Mouse (Mus musculus) CH12.LX (cell line): ENCODE measurements around the gene Exosc2. TPM values are rescaled to one million over a fixed set of nuclear protein-coding genes. Genes with fewer than 3 reads are reported as not detected.

Experiments
- DNase-seq: peaks from one replicate; pipeline ENCODE4 v3.0.0-alpha.2; 2013; ENCODE audit errors: extremely low read depth
- H3K27ac ChIP-seq: 2 replicates; pipeline ENCODE4 v1.5.1; 2012; ENCODE audit warnings: low read depth, mild to moderate bottlenecking, control low read depth, moderate library complexity; ENCODE audit not compliant: insufficient read depth
- H3K27me3 ChIP-seq: replicated peaks from 2 replicates; pipeline ENCODE3; 2012; ENCODE audit warnings: inconsistent platforms
- H3K36me3 ChIP-seq, 2 experiments: replicated peaks in 1 of 2; 2 replicates each; pipeline versions ENCODE3 to v1.6.1; 2012; ENCODE audit warnings: inconsistent platforms in 1 of 2, low read length in 1 of 2, mild to moderate bottlenecking in 1 of 2, mixed read lengths in 1 of 2, moderate library complexity in 1 of 2; ENCODE audit not compliant: control insufficient read depth in 1 of 2, insufficient read depth in 1 of 2
- H3K4me1 ChIP-seq, 2 experiments: 2 replicates each; pipeline ENCODE4 v1.6.1; 2012; ENCODE audit warnings: inconsistent platforms in 1 of 2, moderate library complexity in 1 of 2; ENCODE audit not compliant: insufficient read depth in 2 of 2, control insufficient read depth in 1 of 2
- H3K4me2 ChIP-seq: 2 replicates; pipeline ENCODE4 v1.6.1; 2012; ENCODE audit warnings: low read depth, mild to moderate bottlenecking, control low read depth; ENCODE audit not compliant: poor library complexity, insufficient read depth, severe bottlenecking
- H3K4me3 ChIP-seq, 3 experiments: fragments of 150-350 bp in 1 of 3; sonication (generic) in 1 of 3; replicated peaks in 1 of 3; 2 replicates each; pipeline versions ENCODE3 to v1.5.1; 2011 to 2012; ENCODE audit warnings: low read depth in 2 of 3, low read length in 2 of 3, mild to moderate bottlenecking in 2 of 3, moderate library complexity in 2 of 3, control low read depth in 1 of 3, improper control_type of control experiment in 1 of 3, inconsistent platforms in 1 of 3, mixed read lengths in 1 of 3; ENCODE audit not compliant: poor library complexity in 1 of 3
- H3K79me2 ChIP-seq: replicated peaks from 2 replicates; pipeline ENCODE4 v1.6.1; 2012; ENCODE audit warnings: mild to moderate bottlenecking, moderate library complexity; ENCODE audit not compliant: control insufficient read depth, poor library complexity, insufficient read depth, severe bottlenecking; ENCODE audit errors: extremely low read depth
- H3K9ac ChIP-seq: 2 replicates; pipeline ENCODE4 v1.6.1; 2012; ENCODE audit warnings: low read depth, mild to moderate bottlenecking, control low read depth, moderate library complexity; ENCODE audit not compliant: insufficient read depth
- H3K9me3 ChIP-seq: replicated peaks from 2 replicates; pipeline ENCODE3; 2012; ENCODE audit warnings: low read length, inconsistent platforms, mixed read lengths
- CHD2 ChIP-seq: IDR thresholded peaks from 2 replicates; pipeline ENCODE4 v1.6.1; 2011; ENCODE audit warnings: low read length, improper control_type of control experiment
- CTCF ChIP-seq, 2 experiments: IDR thresholded peaks in 1 of 2; conservative IDR thresholded peaks in 1 of 2; 2 replicates each; pipeline ENCODE4 v1.5.1; 2011 to 2012; ENCODE audit warnings: low read depth in 2 of 2, low read length in 2 of 2, improper control_type of control experiment in 1 of 2, inconsistent platforms in 1 of 2, mild to moderate bottlenecking in 1 of 2, moderate library complexity in 1 of 2
- E2F4 ChIP-seq: IDR thresholded peaks from 2 replicates; pipeline ENCODE4 v1.6.1; 2011; ENCODE audit warnings: low read depth, low read length, improper control_type of control experiment; ENCODE audit not compliant: insufficient replicate concordance
- EP300 ChIP-seq: IDR thresholded peaks from 2 replicates; pipeline ENCODE4 v1.6.1; 2011; ENCODE audit warnings: low read length, improper control_type of control experiment
- ETS1 ChIP-seq: conservative IDR thresholded peaks from 2 replicates; pipeline ENCODE4 v1.6.1; 2012; ENCODE audit warnings: low read depth, mild to moderate bottlenecking, inconsistent platforms, low read length, improper control_type of control experiment, moderate library complexity
- HCFC1 ChIP-seq: IDR thresholded peaks from 2 replicates; pipeline ENCODE4 v1.6.1; 2012; ENCODE audit warnings: low read depth, mild to moderate bottlenecking, inconsistent platforms, low read length, improper control_type of control experiment
- IRF4 ChIP-seq: IDR thresholded peaks from 2 replicates; pipeline ENCODE4 v1.6.1; 2014; ENCODE audit warnings: low read depth, mild to moderate bottlenecking, inconsistent platforms, low read length, improper control_type of control experiment
- JUN ChIP-seq: IDR thresholded peaks from 2 replicates; pipeline ENCODE4 v1.6.1; 2011; ENCODE audit warnings: low read depth, mild to moderate bottlenecking, low read length, improper control_type of control experiment, moderate library complexity; ENCODE audit not compliant: insufficient read depth
- MAFK ChIP-seq: IDR thresholded peaks from 2 replicates; pipeline ENCODE4 v1.6.1; 2011; ENCODE audit warnings: low read length, improper control_type of control experiment; ENCODE audit not compliant: insufficient replicate concordance
- MAX ChIP-seq: IDR thresholded peaks from 2 replicates; pipeline ENCODE4 v1.6.1; 2011; ENCODE audit warnings: low read length, improper control_type of control experiment
- MEF2A ChIP-seq: IDR thresholded peaks from 2 replicates; pipeline ENCODE4 v1.6.1; 2014; ENCODE audit warnings: low read depth, mild to moderate bottlenecking, inconsistent platforms, low read length, improper control_type of control experiment, borderline replicate concordance
- MXI1 ChIP-seq: IDR thresholded peaks from 2 replicates; pipeline ENCODE4 v1.6.1; 2011; ENCODE audit warnings: mild to moderate bottlenecking, low read depth, low read length, improper control_type of control experiment
- NELFE ChIP-seq: IDR thresholded peaks from 2 replicates; pipeline ENCODE4 v1.6.1; 2011; ENCODE audit warnings: low read depth, low read length, improper control_type of control experiment
- NRF1 ChIP-seq: IDR thresholded peaks from 2 replicates; pipeline ENCODE4 v1.6.1; 2014; ENCODE audit warnings: low read depth, mild to moderate bottlenecking, inconsistent platforms, low read length, improper control_type of control experiment, moderate library complexity
- POLR2A ChIP-seq: IDR thresholded peaks from 2 replicates; pipeline ENCODE4 v1.6.1; 2011; ENCODE audit warnings: low read depth, mild to moderate bottlenecking, improper control_type of control experiment, low read length
- RAD21 ChIP-seq: IDR thresholded peaks from 2 replicates; pipeline ENCODE4 v1.6.1; 2011; ENCODE audit warnings: low read depth, mild to moderate bottlenecking, low read length, improper control_type of control experiment, moderate library complexity
- SIN3A ChIP-seq: IDR thresholded peaks from 2 replicates; pipeline ENCODE4 v1.6.1; 2012; ENCODE audit warnings: low read length, improper control_type of control experiment, inconsistent platforms
- SMC3 ChIP-seq: IDR thresholded peaks from 2 replicates; pipeline ENCODE4 v1.6.1; 2011; ENCODE audit warnings: low read depth, low read length, improper control_type of control experiment
- TCF12 ChIP-seq: IDR thresholded peaks from 2 replicates; pipeline ENCODE4 v1.6.1; 2014; ENCODE audit warnings: low read depth, mild to moderate bottlenecking, inconsistent platforms, low read length, improper control_type of control experiment
- UBTF ChIP-seq: IDR thresholded peaks from 2 replicates; pipeline ENCODE4 v1.6.1; 2012; ENCODE audit warnings: low read depth, mild to moderate bottlenecking, inconsistent platforms, low read length, improper control_type of control experiment, moderate library complexity
- USF2 ChIP-seq: conservative IDR thresholded peaks from 2 replicates; pipeline ENCODE4 v1.6.1; 2011; ENCODE audit warnings: low read depth, low read length, improper control_type of control experiment
- ZC3H11A ChIP-seq: IDR thresholded peaks from 2 replicates; pipeline ENCODE4 v1.6.1; 2012; ENCODE audit warnings: low read depth, mild to moderate bottlenecking, inconsistent platforms, low read length, improper control_type of control experiment
- ZKSCAN1 ChIP-seq: IDR thresholded peaks from 2 replicates; pipeline ENCODE4 v1.6.1; 2012; ENCODE audit warnings: low read depth, inconsistent platforms, low read length, improper control_type of control experiment, borderline replicate concordance
- dilution Hi-C: fragments of 300-500 bp; cut with MboI; formaldehyde crosslinking; loops from 2 replicates; pipeline ENCODE4 v1.14.3; 2020; ENCODE audit warnings: low sequenced_read_pairs; ENCODE audit not compliant: extremely low pct_unique_long_range_greater_than_20kb, extremely low pct_ligation_motif_present
- in situ Hi-C: fragments of 300-500 bp; cut with MboI; formaldehyde crosslinking; loops from 3 replicates; pipeline ENCODE4 v1.14.3; 2019; ENCODE audit warnings: low sequenced_read_pairs, low pct_ligation_motif_present, low pct_unique_long_range_greater_than_20kb, mixed read lengths
- polyA plus RNA-seq: library from polyadenylated mRNA; unstranded; fragments of >175 nt; gene quantifications from 2 replicates; pipeline ENCODE4 v1.2.1, GENCODE M21; 2012; ENCODE audit warnings: low read depth; ENCODE audit not compliant: insufficient read length
- total RNA-seq, 2 experiments: library from RNA; depleted of rRNA; stranded (reverse); fragments of 300-350 nt in 1 of 2; fragments of >200 nt in 1 of 2; gene quantifications; 2 replicates each; pipeline ENCODE4 v1.2.3; 2012 to 2014

The Exosc2 gene
- total and polyA plus RNA-seq, 3 experiments: 104 to 167 (median 110) TPM

GRCm38 (mm10) chr2:31662939-31663803 is 7.3 kb upstream of the Exosc2 start:
- Histone ChIP-seq H3K9ac (no peak overlapping the region), H3K4me1 (peaks cover 2 to 30% of the 10 kb centered on the region in 2 experiments; a peak in 3 of 4 replicates), H3K4me2 (no peak overlapping the region), H3K27me3 (peaks cover 3% of the 10 kb centered on the region), H3K79me2 (no peaks in the 10 kb centered on the region), H3K4me3 (no peak overlapping the region), H3K36me3 (no peaks in the 10 kb centered on the region), H3K27ac (no peak overlapping the region), H3K9me3 (peaks cover 18% of the 10 kb centered on the region)
- TF ChIP-seq MEF2A: no peak
- no peak for TF ChIP-seq NRF1
- no peak for TF ChIP-seq CHD2
- TF ChIP-seq SIN3A: no peak
- no peak for TF ChIP-seq MAX
- no peak for TF ChIP-seq RAD21
- TF ChIP-seq TCF12: no peak
- no peak for TF ChIP-seq ZC3H11A
- TF ChIP-seq POLR2A: no peak
- no peak for TF ChIP-seq ZKSCAN1
- no peak for TF ChIP-seq E2F4
- no peak for TF ChIP-seq MAFK
- no peak for TF ChIP-seq IRF4
- TF ChIP-seq JUN: no peak
- no peak for TF ChIP-seq HCFC1
- no peak for TF ChIP-seq EP300
- no peak for TF ChIP-seq UBTF
- TF ChIP-seq MXI1: no peak
- dilution Hi-C loops: no loop called here
- no peak for DNase-seq
- in situ Hi-C loops: no loop called here

- Histone ChIP-seq H3K36me3 (no peaks in the 10 kb centered on the region), H3K4me3 (no peak overlapping the region), H3K9ac (no peak overlapping the region), H3K27me3 (no peaks in the 10 kb centered on the region), H3K79me2 (no peaks in the 10 kb centered on the region)
- dilution Hi-C loops: no loop called here
- no peak for DNase-seq
- TF ChIP-seq MEF2A: no peak
- no peak for TF ChIP-seq CTCF (conservative IDR thresholded peaks at IDR 0.05 in 1 of 2, IDR thresholded peaks at IDR 0.05 in 1 of 2; ENCODE audit: low read depth in 2 of 2, low read length in 2 of 2)
- TF ChIP-seq ETS1: no peak
- no peak for TF ChIP-seq USF2
- no peak for TF ChIP-seq ZC3H11A
- TF ChIP-seq SMC3: no peak
- no peak for TF ChIP-seq NRF1
- no peak for TF ChIP-seq NELFE
- TF ChIP-seq, all 38 proteins: peak for 0
- in situ Hi-C loops: no loop called here
- Histone ChIP-seq H3K9me3 (peaks cover 11% of the 10 kb centered on the region), H3K4me1 (peaks cover 2 to 30% of the 10 kb centered on the region in 2 experiments; a peak in 3 of 4 replicates), H3K27ac (no peak overlapping the region), H3K4me2 (no peak overlapping the region)
Observed at GRCm38 (mm10) chr2:31663804-31664180, 6.7 kb upstream of the Exosc2 start.
